In the genomic region with DNA sequence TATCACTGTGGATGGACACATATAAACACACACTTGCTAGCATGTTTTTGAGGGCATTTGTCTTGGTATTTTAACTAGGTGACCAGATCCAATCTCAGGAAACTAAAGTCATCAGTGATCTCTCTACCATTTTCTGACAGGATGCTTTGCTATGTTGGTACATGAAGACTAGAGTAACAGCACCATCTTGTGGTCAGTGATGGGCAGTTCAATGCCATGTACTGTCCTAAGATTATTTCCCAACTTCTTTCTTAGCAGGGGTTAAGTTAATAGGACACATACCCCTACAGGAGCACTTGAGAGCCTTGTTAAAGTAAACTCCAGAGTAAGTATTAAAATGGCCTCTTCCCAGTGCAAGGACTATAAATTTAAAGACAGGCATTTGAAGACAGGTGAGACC, we compare ENCODE assay signal across 10 mouse cellular contexts. TPM values are rescaled to one million over a fixed set of nuclear protein-coding genes. Genes with fewer than 3 reads are reported as not detected.
A peak's percentile ranks its signal among the peaks of the same experiment; 100 is the strongest.
DNase-seq lines count a peak whose midpoint lies in the region; ATAC-seq and TF ChIP-seq lines count a peak whose summit lies in the region.
"Had no signal": no experiment of that assay in that cellular context is flagged by ENCODE, and none has a peak within 500 bp of the region (broad histone marks: within the 10 kb centered on the region; RNA-seq: fewer than 3 reads in every experiment).

No protein-coding gene starts in this region.

- H3K4me3 ChIP-seq in kidney, embryonic 14.5 days (ENCODE audit: low read length): no peak overlapping the region
- H3K4me3 ChIP-seq in hindbrain, postnatal 0 days (ENCODE audit: low read length): no peak overlapping the region
- H3K4me3 ChIP-seq: embryonic facial prominence, embryonic 13.5 days had no signal

- peak; percentile 89 for TF ChIP-seq CTCF in hindbrain, postnatal 0 days (IDR thresholded peaks at IDR 0.05; ENCODE audit: low read depth)

- no peaks in the 10 kb centered on the region for H3K4me1 ChIP-seq in kidney, embryonic 14.5 days (ENCODE audit: control insufficient read depth, insufficient read depth, low read length)
- no peaks in the 10 kb centered on the region for H3K4me1 ChIP-seq in hindbrain, postnatal 0 days (ENCODE audit: insufficient read depth, low read length)
- H3K4me1 ChIP-seq: embryonic facial prominence, embryonic 13.5 days had no signal

- no peaks in the 10 kb centered on the region for H3K27me3 ChIP-seq in kidney, embryonic 14.5 days (ENCODE audit: control insufficient read depth, insufficient read depth, low read length)
- H3K27me3 ChIP-seq in hindbrain, postnatal 0 days (ENCODE audit: insufficient read depth, low read length): no peaks in the 10 kb centered on the region
- H3K27me3 ChIP-seq: embryonic facial prominence, embryonic 13.5 days had no signal

- H3K9me3 ChIP-seq in kidney, embryonic 14.5 days (ENCODE audit: control insufficient read depth, low read length): no peaks in the 10 kb centered on the region
- no peaks in the 10 kb centered on the region for H3K9me3 ChIP-seq in hindbrain, postnatal 0 days (ENCODE audit: low read length)
- H3K9me3 ChIP-seq: embryonic facial prominence, embryonic 13.5 days had no signal

- no peaks in the 10 kb centered on the region for H3K36me3 ChIP-seq in kidney, embryonic 14.5 days (ENCODE audit: control insufficient read depth, insufficient read depth, low read length)
- H3K36me3 ChIP-seq in hindbrain, postnatal 0 days (ENCODE audit: insufficient read depth, low read length): no peaks in the 10 kb centered on the region
- H3K36me3 ChIP-seq: embryonic facial prominence, embryonic 13.5 days had no signal

- no peak for ATAC-seq in kidney, embryonic 14.5 days (ENCODE audit: low FRiP score, low TSS enrichment)
- ATAC-seq in hindbrain, postnatal 0 days: peak; percentile 86
- peak; percentile 87 for ATAC-seq in monocyte, adult 5-6 weeks (replicated peaks; ENCODE audit: insufficient number of reproducible peaks, low FRiP score, low TSS enrichment, poor library complexity, severe bottlenecking)
- no peak for ATAC-seq in erythroblast, adult 5-6 weeks (replicated peaks; ENCODE audit: low FRiP score, poor library complexity, severe bottlenecking)

- no peak overlapping the region for H3K27ac ChIP-seq in kidney, embryonic 14.5 days (ENCODE audit: low read depth, low read length)
- no peak overlapping the region for H3K27ac ChIP-seq in hindbrain, postnatal 0 days
- H3K27ac ChIP-seq: embryonic facial prominence, embryonic 13.5 days; macrophage had no signal

- no peak overlapping the region for H3K4me2 ChIP-seq in kidney, embryonic 14.5 days (replicated peaks; ENCODE audit: low read depth, low read length)
- H3K4me2 ChIP-seq in hindbrain, postnatal 0 days (ENCODE audit: low read depth, low read length): no peak overlapping the region
- H3K4me2 ChIP-seq: embryonic facial prominence, embryonic 13.5 days had no signal

- DNase-seq in kidney, adult 11 months: peak; percentile 8
- DNase-seq in T-cell, adult 2 months (ENCODE audit: low spot score): peak; percentile 61
- peak; percentile 29 for DNase-seq in embryo, embryonic 11.5 days (ENCODE audit: low read depth, low spot score)
- peak; percentile 81 for DNase-seq in hindbrain, postnatal 0 days (ENCODE audit: low spot score)
- DNase-seq in left cerebral cortex, adult 18-20 months (ENCODE audit: low spot score in 2 of 2): peak; percentile 36 to 45

- H3K9ac ChIP-seq in kidney, embryonic 14.5 days (ENCODE audit: low read depth, low read length): no peak overlapping the region
- no peak overlapping the region for H3K9ac ChIP-seq in hindbrain, postnatal 0 days (replicated peaks; ENCODE audit: low read length)
- H3K9ac ChIP-seq: embryonic facial prominence, embryonic 13.5 days had no signal

RNA-seq across cellular contexts. Expression of a gene that starts 33.6 kb away (rescaled TPM):
- polyA plus RNA-seq in kidney, embryonic 14.5 days (2014; fragmentation: Nextera tagmentation; extraction: Ambion mirVana): 3.8 and 4.4 TPM in 2 replicates
- 1.1 and 1.7 TPM in 2 replicates for total RNA-seq in hindbrain, postnatal 0 days (2014; rRNA removed)
- 1.0 and 1.2 TPM in 2 replicates for polyA plus RNA-seq in hindbrain, postnatal 0 days (2015; fragmentation: Nextera tagmentation; extraction: Ambion mirVana)
- total RNA-seq in left cerebral cortex, adult 18-20 months (2021): under 1 TPM; 0.30 to 0.70 TPM
- total RNA-seq in monocyte, adult 5-6 weeks (2017): 25.0 to 49.5 TPM (median 27.4 TPM) in 3 replicates
- total RNA-seq in erythroblast, adult 5-6 weeks (2015; ENCODE audit: low replicate concordance): 4.4 and 5.0 TPM in 2 replicates
- 6.4 and 10.3 TPM in 2 replicates for total RNA-seq in erythroblast, adult 5-6 weeks (2017; ENCODE audit: low replicate concordance)

RNA-seq across cellular contexts. Expression of a gene that starts 42.6 kb away (rescaled TPM):
- not detected in 2 replicates for polyA plus RNA-seq in kidney, embryonic 14.5 days (2014; fragmentation: Nextera tagmentation; extraction: Ambion mirVana)
- not detected in 2 replicates for total RNA-seq in hindbrain, postnatal 0 days (2014; rRNA removed)
- polyA plus RNA-seq in hindbrain, postnatal 0 days (2015; fragmentation: Nextera tagmentation; extraction: Ambion mirVana): not detected in 2 replicates
- not detected for total RNA-seq in left cerebral cortex, adult 18-20 months (2021)
- total RNA-seq in monocyte, adult 5-6 weeks (2017): not detected in 3 replicates
- not detected in 2 replicates for total RNA-seq in erythroblast, adult 5-6 weeks (2015; ENCODE audit: low replicate concordance)
- total RNA-seq in erythroblast, adult 5-6 weeks (2017; ENCODE audit: low replicate concordance): not detected in 2 replicates
- polyA plus RNA-seq: embryonic facial prominence, embryonic 13.5 days; macrophage had no signal

Comparison
In these comparisons a context has a peak if more than half of its experiments do, and no peak if none do; other contexts are left out.
1. DNase-seq: peak in every context shown above with its lines; median percentile 81 in hindbrain, postnatal 0 days; 61 in T-cell, adult 2 months; 40 in left cerebral cortex, adult 18-20 months; 29 in embryo, embryonic 11.5 days; 8 in kidney, adult 11 months.
2. ATAC-seq: peak in hindbrain, postnatal 0 days (single experiment) and monocyte, adult 5-6 weeks (single experiment); none in kidney, embryonic 14.5 days (single experiment) and erythroblast, adult 5-6 weeks (single experiment).